Mouse (Mus musculus) splenic B cell, adult 2 months (primary cell): ENCODE measurements at regions not wholly inside any gene's neighbourhood (a gene's known extent, or its start where the extent isn't known, plus 50 kb on each side); places are given as distances from the start of the nearest gene placed in this dataset.

Experiments used
- DNase-seq: peaks from one replicate; pipeline ENCODE4 v3.0.0-alpha.2; 2011; ENCODE audit warnings: low read depth, low spot score
- H3K27me3 ChIP-seq: 2 replicates; pipeline ENCODE4 v1.6.1; 2012; ENCODE audit warnings: mild to moderate bottlenecking, low read length, moderate library complexity, mixed read lengths; ENCODE audit not compliant: control insufficient read depth, poor library complexity, insufficient read depth, severe bottlenecking
- H3K36me3 ChIP-seq: 2 replicates; pipeline ENCODE4 v1.6.1; 2012; ENCODE audit warnings: mild to moderate bottlenecking, low read length, moderate library complexity, mixed read lengths; ENCODE audit not compliant: control insufficient read depth, poor library complexity, insufficient read depth, severe bottlenecking

DNA sequence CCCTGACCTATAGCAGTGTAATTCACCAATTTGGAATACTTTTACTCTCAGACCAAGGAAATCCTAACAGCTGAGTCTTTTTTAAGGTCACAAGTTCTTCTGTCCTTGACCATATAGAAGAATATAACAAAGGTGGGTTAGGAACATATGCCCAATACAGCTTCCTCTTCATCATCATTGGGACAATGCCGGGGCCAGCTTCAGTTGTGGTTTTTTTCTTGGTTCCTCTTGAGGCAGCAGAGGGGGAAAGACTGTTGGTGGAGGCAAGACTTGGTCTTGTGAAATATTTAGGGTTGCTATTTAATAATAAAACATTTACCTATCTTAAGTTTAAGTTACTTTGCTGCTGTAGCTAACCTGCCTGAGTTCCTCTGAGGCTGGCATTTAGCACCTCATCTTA, 144.8 kb upstream of the Htr1f start:
- DNase-seq, result no peak
- Histone ChIP-seq H3K27me3 (no peaks in the 10 kb centered on the region), H3K36me3 (no peaks in the 10 kb centered on the region)

- no peaks in the 10 kb centered on the region for H3K27me3 ChIP-seq
- no peak for DNase-seq
- H3K36me3 ChIP-seq, result no peaks in the 10 kb centered on the region
Observed at GRCm38 (mm10) chr16:65247475-65247874, 141.8 kb upstream of the Htr1f start.

GRCm38 (mm10) chr16:65234404-65234803, 128.8 kb upstream of the Htr1f start:
- Histone ChIP-seq H3K27me3 (no peaks in the 10 kb centered on the region; the same call in 1 of the 2 replicates), H3K36me3 (no peaks in the 10 kb centered on the region)
- no peak for DNase-seq

DNA sequence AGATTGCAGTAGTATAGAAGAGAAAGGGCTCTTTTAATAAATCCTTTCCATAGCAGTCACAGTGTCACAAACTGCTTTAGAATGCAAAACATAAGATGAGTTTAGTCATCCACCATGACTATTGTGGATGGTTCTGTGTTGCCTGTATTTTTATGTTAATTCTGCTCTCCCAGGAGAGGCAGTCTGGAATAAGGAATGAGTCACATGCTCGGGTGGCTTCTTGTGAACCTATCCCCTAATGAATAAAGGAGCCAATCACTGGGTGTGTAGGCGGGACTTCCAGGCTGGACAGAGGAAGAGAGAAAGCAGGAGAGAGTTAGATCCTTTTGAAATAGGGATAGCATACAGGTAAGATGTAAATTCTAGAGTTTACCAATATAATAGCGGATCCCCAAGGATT, 128.3 kb upstream of the Htr1f start:
- no peak for DNase-seq
- H3K36me3 ChIP-seq, result no peaks in the 10 kb centered on the region

DNA sequence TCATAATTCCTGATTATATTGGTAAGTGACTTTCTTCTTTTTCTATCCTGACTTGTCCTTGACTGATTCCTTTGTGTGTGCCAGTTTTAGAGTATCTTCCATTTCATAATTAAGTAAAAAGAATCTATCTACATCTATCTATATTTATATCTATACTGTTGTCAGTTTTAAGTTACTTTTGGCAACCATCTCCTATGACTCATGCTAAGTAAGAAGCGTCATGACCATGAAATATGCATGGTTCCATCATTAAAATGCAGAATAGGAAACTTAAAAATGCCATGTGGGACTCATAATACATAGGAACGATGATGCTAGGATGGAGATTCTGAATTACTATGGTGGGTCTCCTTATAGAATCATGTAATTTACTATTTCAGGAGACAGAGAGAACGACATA, 113.8 kb upstream of the Htr1f start:
- DNase-seq, result no peak
- Histone ChIP-seq H3K36me3 (no peaks in the 10 kb centered on the region), H3K27me3 (no peaks in the 10 kb centered on the region)

More for the DNA sequence above, 128.3 kb upstream of the Htr1f start:
- H3K27me3 ChIP-seq, result no peaks in the 10 kb centered on the region; the same call in 1 of the 2 replicates

DNA sequence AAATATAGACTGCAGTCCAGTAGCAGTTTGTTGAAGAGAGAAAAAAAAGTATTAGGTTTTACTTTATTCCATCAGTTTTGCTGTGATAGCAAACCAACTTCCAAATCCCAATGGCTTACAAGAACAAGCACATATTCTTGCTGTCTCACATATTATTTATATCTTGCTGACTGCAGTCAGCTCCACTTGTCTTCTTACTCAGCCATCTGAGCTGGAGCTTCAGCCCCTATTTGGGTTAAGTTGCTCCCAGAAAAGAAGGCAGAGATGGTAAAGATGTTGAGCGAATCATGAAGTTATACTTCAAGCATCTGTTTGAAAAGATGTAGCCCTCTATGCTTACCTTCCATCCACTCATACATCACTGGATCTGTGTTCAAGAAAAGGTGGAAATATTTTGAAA, 106.7 kb upstream of the Htr1f start:
- no peak for DNase-seq
- H3K27me3 ChIP-seq, result no peaks in the 10 kb centered on the region

GRCm38 (mm10) chr16:65201329-65201728, 95.7 kb upstream of the Htr1f start:
- DNase-seq, result no peak

More for the DNA sequence above, 106.7 kb upstream of the Htr1f start:
- no peaks in the 10 kb centered on the region for H3K36me3 ChIP-seq

DNA sequence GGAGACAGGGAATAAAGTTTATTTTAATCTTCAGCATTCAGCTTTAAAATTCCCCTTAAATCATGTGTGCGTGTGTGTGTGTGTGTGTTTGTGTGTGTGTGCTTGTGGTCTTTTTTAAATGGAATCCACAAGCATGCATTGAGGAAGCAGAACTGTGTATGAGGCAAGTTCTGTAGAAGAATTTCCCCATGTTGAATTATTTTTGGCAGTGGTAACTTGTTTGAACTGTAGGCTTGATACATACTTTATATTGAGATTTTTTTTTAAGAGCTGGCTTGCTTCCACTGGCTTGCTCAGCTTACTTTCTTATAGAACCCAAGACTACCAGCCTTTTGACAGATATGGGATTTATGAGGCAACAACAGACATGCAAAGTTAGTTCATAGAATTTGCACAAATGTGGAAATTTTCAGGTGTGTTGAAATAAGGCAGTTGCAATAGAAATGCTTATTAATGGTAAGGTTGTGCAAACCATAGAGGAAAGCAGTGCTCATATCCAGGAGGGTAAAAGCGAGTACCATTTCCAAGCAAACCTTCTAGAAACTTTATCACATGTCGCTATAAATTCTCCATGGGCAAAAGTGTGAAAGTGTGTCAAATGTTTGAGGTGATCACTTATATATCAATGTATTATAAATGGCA, 91.7 kb upstream of the Htr1f start:
- H3K27me3 ChIP-seq, result no peaks in the 10 kb centered on the region
- no peaks in the 10 kb centered on the region for H3K36me3 ChIP-seq
- DNase-seq, result no peak

More at GRCm38 (mm10) chr16:65201329-65201728, 95.7 kb upstream of the Htr1f start:
- H3K27me3 ChIP-seq, result no peaks in the 10 kb centered on the region
- H3K36me3 ChIP-seq, result no peaks in the 10 kb centered on the region

- no peak for DNase-seq
- no peaks in the 10 kb centered on the region for H3K27me3 ChIP-seq
Observed at GRCm38 (mm10) chr16:65195761-65196160, 90.1 kb upstream of the Htr1f start.

GRCm38 (mm10) chr16:65191574-65192149, 86.0 kb upstream of the Htr1f start:
- Histone ChIP-seq H3K36me3 (no peaks in the 10 kb centered on the region), H3K27me3 (no peaks in the 10 kb centered on the region)
- no peak for DNase-seq

More at GRCm38 (mm10) chr16:65195761-65196160, 90.1 kb upstream of the Htr1f start:
- H3K36me3 ChIP-seq, result no peaks in the 10 kb centered on the region

- Histone ChIP-seq H3K27me3 (no peaks in the 10 kb centered on the region), H3K36me3 (no peaks in the 10 kb centered on the region)
- peak; percentile 30 for DNase-seq
Observed at GRCm38 (mm10) chr16:65174561-65174960, 68.9 kb upstream of the Htr1f start.

DNA sequence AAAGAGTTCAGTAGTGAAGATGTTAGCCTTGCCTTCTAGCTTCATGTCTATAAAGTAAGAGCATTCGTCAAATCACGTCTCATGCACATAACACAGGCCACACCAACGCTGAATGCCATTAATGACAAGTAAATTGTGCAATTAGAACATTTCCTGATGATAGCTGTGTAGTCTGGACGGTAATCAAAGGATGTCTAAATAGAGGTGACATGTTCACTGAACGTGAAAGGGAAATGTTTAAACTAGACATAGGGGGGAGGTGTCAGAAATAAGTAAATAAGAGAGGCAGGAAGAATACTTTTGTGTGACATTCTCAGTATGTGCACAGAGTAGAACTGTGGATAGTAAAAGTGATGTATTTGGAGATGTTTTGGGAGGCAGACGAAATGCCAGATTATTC, 61.5 kb upstream of the Htr1f start:
- DNase-seq, result no peak

GRCm38 (mm10) chr16:65162766-65163165, 57.1 kb upstream of the Htr1f start:
- DNase-seq, result no peak
- no peaks in the 10 kb centered on the region for H3K36me3 ChIP-seq
- H3K27me3 ChIP-seq, result no peaks in the 10 kb centered on the region

More for the DNA sequence above, 61.5 kb upstream of the Htr1f start:
- H3K27me3 ChIP-seq, result no peaks in the 10 kb centered on the region
- H3K36me3 ChIP-seq, result no peaks in the 10 kb centered on the region

DNA sequence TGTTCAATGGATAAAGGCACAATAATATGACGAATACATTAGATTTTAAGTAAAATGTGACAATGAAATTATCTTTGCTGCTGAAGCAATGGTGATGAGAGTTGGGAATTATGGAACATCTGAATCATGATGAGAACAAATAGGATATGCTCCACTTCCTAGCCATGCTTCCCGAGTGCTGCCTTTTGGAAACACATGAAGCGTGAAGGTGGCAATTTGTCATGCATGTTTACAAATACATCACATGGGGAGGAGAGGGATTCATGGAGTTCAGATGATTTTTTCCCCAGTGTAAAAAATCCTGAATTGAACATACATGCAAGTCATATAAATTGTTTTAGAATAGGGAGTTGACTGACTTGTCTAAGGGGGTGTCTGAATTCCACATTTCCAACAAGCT, 54.6 kb upstream of the Htr1f start:
- no peak for DNase-seq
- no peaks in the 10 kb centered on the region for H3K27me3 ChIP-seq
- no peaks in the 10 kb centered on the region for H3K36me3 ChIP-seq

DNA sequence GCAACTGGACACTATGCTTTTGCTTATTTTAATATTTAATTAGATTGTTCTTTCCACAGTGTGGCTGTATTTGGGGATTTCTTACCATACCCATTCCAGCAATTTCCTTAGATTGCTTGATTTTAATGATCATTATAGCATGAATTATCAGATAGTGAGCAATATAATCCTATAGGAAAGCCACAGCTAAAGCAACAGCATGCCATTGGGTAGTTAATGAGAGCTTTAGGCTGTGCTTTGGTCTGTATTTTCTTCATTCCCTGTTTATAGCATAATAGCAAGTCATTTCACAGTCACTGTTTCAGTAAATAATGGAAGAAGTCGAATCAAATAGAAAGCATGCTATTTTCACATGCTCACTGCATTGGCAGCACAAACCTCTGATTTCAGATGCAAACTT, 49.9 kb upstream of the Htr1f start:
- H3K27me3 ChIP-seq, result no peaks in the 10 kb centered on the region

More for the DNA sequence above, 49.9 kb upstream of the Htr1f start:
- DNase-seq, result no peak
- H3K36me3 ChIP-seq, result no peaks in the 10 kb centered on the region
